Mouse (Mus musculus) liver, embryonic 16.5 days (tissue): ENCODE data around the gene Atp6v1b1. TPM values are rescaled to one million over a fixed set of nuclear protein-coding genes. Genes with fewer than 3 reads are reported as not detected.
A peak's percentile ranks its signal among the peaks of the same experiment; 100 is the strongest.

ENCODE experiments used
- ATAC-seq: fragments of 200-750 bp; cut with Nextera tagmentation; 2 replicates; pipeline ENCODE4 v1.8.0; 2017; ENCODE audit warnings: low read depth, mild to moderate bottlenecking, moderate number of reproducible peaks, moderate library complexity
- H3K27ac ChIP-seq: fragments of 300-500 bp; sonication (generic); 2 replicates; pipeline ENCODE4 v1.5.1; 2014; ENCODE audit warnings: mild to moderate bottlenecking, low read length
- H3K27me3 ChIP-seq: fragments of 300-500 bp; sonication (generic); 2 replicates; pipeline ENCODE4 v1.6.1; 2014; ENCODE audit warnings: low read depth, low read length, mixed read lengths; ENCODE audit not compliant: control insufficient read depth, insufficient read depth
- H3K36me3 ChIP-seq: fragments of 300-500 bp; sonication (generic); 2 replicates; pipeline ENCODE4 v1.6.1; 2014; ENCODE audit warnings: mild to moderate bottlenecking; ENCODE audit not compliant: control insufficient read depth, insufficient read depth
- H3K4me1 ChIP-seq: fragments of 300-500 bp; sonication (generic); 2 replicates; pipeline ENCODE4 v1.6.1; 2014; ENCODE audit warnings: low read depth, low read length, mixed read lengths; ENCODE audit not compliant: control insufficient read depth
- H3K4me2 ChIP-seq: fragments of 300-500 bp; sonication (generic); 2 replicates; pipeline ENCODE4 v1.6.1; 2014; ENCODE audit warnings: low read depth, low read length, mixed read lengths
- H3K4me3 ChIP-seq: fragments of 300-500 bp; sonication (generic); 2 replicates; pipeline ENCODE4 v1.5.1; 2014; ENCODE audit warnings: low read depth, mild to moderate bottlenecking, low read length
- H3K9ac ChIP-seq: fragments of 300-500 bp; sonication (generic); 2 replicates; pipeline ENCODE4 v1.6.1; 2014; ENCODE audit warnings: low read depth, low read length
- H3K9me3 ChIP-seq: fragments of 300-500 bp; sonication (generic); replicated peaks from 2 replicates; pipeline ENCODE4 v1.6.1; 2016; ENCODE audit warnings: low read length; ENCODE audit not compliant: control insufficient read depth
- WGBS: fragments of 180-500 bp; shearing (Covaris S2); extraction: QIAGEN DNeasy Blood & Tissue Kit; methylation state at CpG from one replicate; pipeline ENCODE4 v1.1.7; 2014; ENCODE audit not compliant: insufficient replicate concordance; 5-methylcytosine and 5-hydroxymethylcytosine counted together
- polyA plus RNA-seq: library from polyadenylated mRNA; unstranded; fragments of >200 nt; fragmentation: Nextera tagmentation; extraction: Ambion mirVana; gene quantifications from 2 replicates; pipeline ENCODE4 v1.2.1, GENCODE M21; 2015

The Atp6v1b1 gene
- polyA plus RNA-seq, result not detected in 2 replicates

DNA sequence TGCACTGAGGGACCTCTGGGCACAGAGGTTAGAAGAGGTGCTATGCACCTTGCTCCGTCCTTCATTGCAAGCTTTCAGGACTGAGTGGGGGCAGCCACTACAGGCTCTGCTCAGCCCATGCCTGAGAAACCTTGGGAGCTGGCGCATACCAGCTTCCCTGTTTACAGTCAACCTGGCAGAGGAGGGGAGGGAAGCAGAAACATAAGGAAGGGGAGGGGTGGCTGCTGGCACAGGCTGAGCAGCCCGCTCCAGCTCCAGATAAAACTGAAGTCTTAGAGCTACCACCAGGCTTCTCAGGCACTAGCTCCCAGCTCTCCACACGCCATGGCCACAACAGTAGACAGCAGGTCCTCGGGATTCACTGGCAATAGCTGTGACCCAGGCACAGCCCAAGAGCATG, at the start of gene Atp6v1b1:
Gene Atp6v1b1 (plus strand): TSS at position 230 of the 400 bp plus-strand sequence.
- Histone ChIP-seq H3K9me3 (no peaks in the 10 kb centered on the region), H3K27ac (no peak within 1 kb of the TSS), H3K9ac (no peak within 1 kb of the TSS), H3K4me3 (no peak within 1 kb of the TSS), H3K4me2 (no peak within 1 kb of the TSS), H3K27me3 (no peaks in the 10 kb centered on the region), H3K4me1 (no peaks in the 10 kb centered on the region; the same call in 1 of the 2 replicates), H3K36me3 (no peaks in the 10 kb centered on the region)
- ATAC-seq, result 0 out of 2 replicates have a peak, but pooled peaks have one; percentile 9
- WGBS, result 43% methylated on average over 5 of the region's 5 CpGs

DNA sequence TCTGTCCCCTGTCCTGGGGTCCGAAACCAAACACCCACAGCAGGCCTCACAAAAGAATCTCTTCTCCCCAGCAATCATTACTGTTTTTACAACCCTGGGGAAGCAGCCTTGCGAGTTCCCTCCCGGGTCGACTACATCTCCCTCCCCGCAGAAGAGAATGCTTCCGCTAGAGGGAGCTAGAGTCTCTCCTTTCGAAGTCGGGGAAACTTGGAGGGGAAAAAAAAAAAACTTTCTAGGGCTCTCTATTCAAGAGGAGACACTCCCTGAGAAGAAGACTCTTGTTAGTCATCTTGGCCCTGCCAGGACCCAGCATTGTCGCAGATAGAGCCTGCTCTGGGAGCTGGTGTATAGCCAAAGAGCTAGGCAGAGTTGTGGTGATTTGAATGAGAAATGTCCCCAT, 49.0 kb upstream of the Atp6v1b1 start:
- Histone ChIP-seq H3K27ac (no peak overlapping the region), H3K4me1 (no peaks in the 10 kb centered on the region), H3K9me3 (no peaks in the 10 kb centered on the region), H3K4me2 (no peak overlapping the region), H3K27me3 (peaks cover 72% of the 10 kb centered on the region), H3K36me3 (no peaks in the 10 kb centered on the region), H3K4me3 (no peak overlapping the region), H3K9ac (no peak overlapping the region)
- ATAC-seq, result no peak
- WGBS, result 0% methylated on average over 9 of the region's 9 CpGs

DNA sequence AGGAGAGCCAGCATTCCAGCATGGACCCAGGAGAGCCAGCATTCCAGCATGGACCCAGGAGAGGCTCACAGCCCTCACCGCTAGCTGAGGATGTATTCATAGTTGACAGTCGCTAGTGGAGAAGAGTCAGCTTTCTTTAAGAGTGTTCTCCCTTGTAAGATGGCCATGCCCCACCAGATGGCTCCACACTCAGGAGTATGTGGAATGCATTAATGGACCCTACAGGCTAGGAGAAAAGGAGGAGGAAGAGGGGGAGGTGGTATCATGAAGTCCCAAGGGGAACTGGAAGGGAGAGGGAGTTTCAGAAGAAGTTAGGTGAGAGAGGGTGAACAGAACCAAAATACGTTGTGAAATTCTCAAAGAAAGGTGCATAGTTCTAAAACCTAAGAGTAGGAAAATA, 47.1 kb upstream of the Atp6v1b1 start:
- no peak for ATAC-seq
- Histone ChIP-seq H3K27me3 (peaks cover 87% of the 10 kb centered on the region), H3K36me3 (no peaks in the 10 kb centered on the region), H3K9ac (no peak overlapping the region), H3K4me1 (no peaks in the 10 kb centered on the region), H3K4me3 (no peak overlapping the region), H3K4me2 (no peak overlapping the region), H3K27ac (no peak overlapping the region), H3K9me3 (no peaks in the 10 kb centered on the region)
- 6% methylated on average over 3 of the region's 3 CpGs for WGBS

DNA sequence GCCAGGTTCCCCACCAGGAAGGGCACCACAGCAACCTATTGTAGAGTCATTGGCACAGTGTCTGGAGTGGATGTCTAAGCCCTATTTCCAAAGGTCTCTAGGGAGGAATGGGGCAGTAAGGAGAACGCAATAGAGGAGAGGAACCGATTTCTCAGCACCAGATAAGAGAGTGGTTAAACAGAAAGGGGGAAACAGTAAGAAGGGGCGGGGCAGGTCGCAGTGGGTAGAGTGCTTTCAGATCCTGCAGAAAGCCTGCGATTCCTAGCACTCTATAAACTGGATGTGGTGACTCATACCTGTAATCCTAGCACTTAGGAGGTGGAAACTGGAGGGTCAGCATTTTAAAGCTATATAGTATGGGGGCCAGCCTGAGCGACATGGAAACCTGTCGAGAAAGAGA, 46.1 kb upstream of the Atp6v1b1 start:
- H3K9me3 ChIP-seq, result no peaks in the 10 kb centered on the region
- 0% methylated on average over 7 of the region's 7 CpGs for whole genome bisulfite sequencing
- H3K4me1 ChIP-seq, result no peaks in the 10 kb centered on the region
- no peak for ATAC-seq
- no peak overlapping the region for H3K4me2 ChIP-seq
- H3K27ac ChIP-seq, result no peak overlapping the region
- H3K4me3 ChIP-seq, result no peak overlapping the region
- H3K36me3 ChIP-seq, result no peaks in the 10 kb centered on the region
- peaks cover 90% of the 10 kb centered on the region for H3K27me3 ChIP-seq
- H3K9ac ChIP-seq, result no peak overlapping the region

DNA sequence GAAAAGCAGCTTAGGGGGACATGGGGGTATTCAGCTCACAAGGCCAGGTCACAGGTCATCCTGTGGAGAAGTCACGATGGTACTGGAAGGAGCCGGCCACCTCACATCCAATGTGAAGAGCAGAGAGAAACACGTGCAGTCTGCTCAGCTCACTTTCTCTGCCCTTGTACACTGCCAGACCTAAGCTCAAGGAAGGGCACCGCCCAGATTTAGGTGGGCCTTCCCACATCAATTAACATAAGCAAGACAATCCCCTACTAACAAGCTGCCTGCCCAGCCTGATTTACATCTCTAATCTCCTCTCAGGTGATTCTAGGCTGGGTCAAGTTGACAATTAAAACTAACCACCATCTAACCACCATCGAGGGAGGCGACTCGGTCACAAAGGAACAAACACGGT, 44.9 kb upstream of the Atp6v1b1 start:
- Histone ChIP-seq H3K4me1 (no peaks in the 10 kb centered on the region), H3K36me3 (no peaks in the 10 kb centered on the region), H3K9me3 (no peaks in the 10 kb centered on the region), H3K4me3 (no peak overlapping the region), H3K27me3 (peaks cover 90% of the 10 kb centered on the region), H3K9ac (no peak overlapping the region), H3K27ac (no peak overlapping the region), H3K4me2 (no peak overlapping the region)
- no peak for ATAC-seq
- WGBS, result 6% methylated on average over 8 of the region's 8 CpGs

DNA sequence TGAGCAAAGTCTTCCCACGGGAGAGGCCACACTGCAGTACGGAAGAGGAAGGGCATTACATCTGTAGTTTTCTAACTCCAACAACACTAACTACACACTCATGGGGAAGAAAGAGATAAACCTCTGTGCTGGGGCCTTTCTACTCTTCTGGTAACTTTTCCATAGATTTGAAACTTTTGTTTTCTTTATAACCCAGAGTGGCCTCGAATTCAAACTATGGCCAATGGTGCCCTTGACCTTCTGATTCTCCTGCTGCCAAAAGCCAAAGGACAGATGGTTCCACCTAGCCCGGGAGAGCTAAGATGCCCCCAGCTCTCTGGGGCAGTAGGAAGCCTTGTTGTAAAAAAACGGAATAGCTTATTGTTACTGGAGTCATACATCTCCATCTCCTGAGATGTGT, 42.8 kb upstream of the Atp6v1b1 start:
- ATAC-seq, result no peak
- Histone ChIP-seq H3K9me3 (no peaks in the 10 kb centered on the region), H3K4me3 (no peak overlapping the region), H3K4me1 (no peaks in the 10 kb centered on the region), H3K27me3 (peaks cover 90% of the 10 kb centered on the region), H3K4me2 (no peak overlapping the region), H3K36me3 (no peaks in the 10 kb centered on the region), H3K27ac (no peak overlapping the region), H3K9ac (no peak overlapping the region)
- WGBS, result 2% methylated on average over 5 of the region's 5 CpGs

DNA sequence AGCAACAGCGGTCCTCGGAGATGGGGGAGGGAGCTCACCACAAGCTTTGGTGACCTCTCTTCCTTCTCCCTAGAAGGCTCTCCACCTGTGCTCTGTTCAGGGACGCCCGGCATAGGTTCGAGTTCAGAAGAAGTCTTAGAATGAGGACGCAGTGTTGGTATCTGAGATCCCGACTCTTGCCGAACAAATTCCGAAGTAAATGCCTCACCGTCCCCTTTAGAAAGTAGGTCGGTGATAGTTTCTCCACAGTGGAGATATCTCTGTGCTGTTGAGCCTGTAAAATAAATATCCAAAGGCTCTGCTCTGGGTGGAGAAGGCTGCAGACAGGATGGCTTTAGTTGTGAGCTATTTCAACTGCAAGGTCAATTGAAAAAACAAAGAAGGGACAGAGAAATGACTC, 41.8 kb upstream of the Atp6v1b1 start:
- H3K27me3 ChIP-seq, result peaks cover 92% of the 10 kb centered on the region

DNA sequence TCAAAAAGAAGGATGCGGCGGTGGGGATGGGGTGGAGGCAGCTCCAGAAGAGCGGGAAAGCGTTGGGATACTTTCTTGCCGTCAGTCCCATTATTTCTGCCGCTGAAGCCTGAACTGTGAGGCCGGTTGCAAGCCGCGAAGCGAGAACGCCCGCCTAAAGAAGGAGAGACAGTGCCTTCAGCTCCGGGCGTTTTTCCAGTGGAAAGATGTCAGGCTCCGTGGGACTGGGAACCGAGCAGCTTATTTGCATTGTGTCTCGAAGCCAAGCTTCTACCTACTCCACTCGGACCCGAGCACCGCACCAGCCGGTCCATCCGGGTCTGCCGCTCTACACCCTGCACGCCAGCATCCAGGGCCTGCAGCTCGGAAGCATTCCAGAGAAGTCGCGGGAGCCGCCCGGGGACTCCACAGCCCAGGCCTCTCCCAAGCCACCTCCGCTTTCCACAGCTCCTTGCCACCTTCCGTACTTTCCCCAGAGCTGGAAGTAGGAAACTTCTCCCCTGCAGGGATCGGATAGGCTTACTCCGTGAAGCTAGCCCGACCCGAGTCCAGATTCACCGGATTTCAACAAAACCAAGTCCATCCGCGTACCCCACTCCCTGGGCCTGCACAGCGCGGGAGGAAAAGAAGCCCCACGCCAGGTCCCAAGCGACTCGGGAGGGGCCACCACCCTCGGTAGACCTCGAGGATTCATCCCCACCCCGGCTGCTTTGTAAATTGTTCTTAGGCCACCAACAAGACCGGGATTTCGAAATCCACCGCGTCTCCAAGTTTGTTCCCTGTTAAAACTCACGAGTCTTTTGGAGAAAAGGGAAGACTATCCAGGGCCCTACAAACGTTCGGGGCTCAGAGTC, 40.4 kb upstream of the Atp6v1b1 start:
- no peak for ATAC-seq
- no peaks in the 10 kb centered on the region for H3K36me3 ChIP-seq
- WGBS, result 1% methylated on average over 53 of the region's 53 CpGs
- H3K4me1 ChIP-seq, result no peaks in the 10 kb centered on the region
- H3K4me2 ChIP-seq, result no peak overlapping the region
- no peak overlapping the region for H3K9ac ChIP-seq
- H3K27ac ChIP-seq, result no peak overlapping the region
- H3K9me3 ChIP-seq, result no peaks in the 10 kb centered on the region
- H3K27me3 ChIP-seq, result peaks cover 92% of the 10 kb centered on the region
- H3K4me3 ChIP-seq, result no peak overlapping the region

More for the DNA sequence above, 41.8 kb upstream of the Atp6v1b1 start:
- ATAC-seq, result no peak
- Histone ChIP-seq H3K9ac (no peak overlapping the region), H3K4me2 (no peak overlapping the region), H3K4me3 (no peak overlapping the region), H3K27ac (no peak overlapping the region), H3K36me3 (no peaks in the 10 kb centered on the region), H3K4me1 (no peaks in the 10 kb centered on the region), H3K9me3 (no peaks in the 10 kb centered on the region)
- WGBS, result 2% methylated on average over 11 of the region's 11 CpGs

DNA sequence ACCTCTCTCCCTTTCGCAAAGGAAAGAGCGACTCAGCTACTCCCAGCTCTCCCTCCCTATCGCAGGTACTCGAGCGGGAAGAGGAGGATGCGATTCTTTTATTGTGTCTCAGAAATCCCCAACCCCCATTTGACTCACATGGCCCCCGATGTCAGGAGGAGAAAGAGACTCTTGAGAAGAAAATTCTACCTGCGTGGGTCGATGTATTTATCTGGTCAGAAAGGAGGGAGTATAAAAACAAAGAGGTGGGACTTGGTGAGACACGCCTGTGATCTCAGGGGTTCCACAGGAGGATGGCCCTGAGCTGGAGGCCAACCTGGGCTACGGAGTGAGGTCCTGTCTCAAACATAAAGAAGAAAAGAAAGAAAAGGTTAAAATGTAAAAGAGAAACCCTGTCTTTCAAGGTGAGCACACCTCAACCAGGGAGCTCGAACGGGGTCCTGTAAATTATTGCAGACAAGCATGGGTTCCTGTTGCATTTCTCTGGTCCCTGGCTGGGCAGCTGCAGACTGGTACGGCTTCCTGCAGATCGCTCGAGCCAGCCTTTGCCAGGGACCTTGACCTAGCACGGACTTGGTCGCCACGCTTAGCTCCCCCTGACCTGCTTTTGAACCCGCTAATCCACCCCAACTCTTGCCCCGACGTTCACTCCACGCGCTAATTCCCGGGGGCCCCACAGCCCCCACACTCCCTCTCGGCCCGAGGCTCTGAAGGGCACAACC, 39.6 kb upstream of the Atp6v1b1 start:
- H3K27ac ChIP-seq, result no peak overlapping the region
- peaks cover 92% of the 10 kb centered on the region for H3K27me3 ChIP-seq
- 2% methylated on average over 27 of the region's 27 CpGs for WGBS
- no peak overlapping the region for H3K4me3 ChIP-seq
- ATAC-seq, result no peak
- H3K36me3 ChIP-seq, result no peaks in the 10 kb centered on the region
- H3K9me3 ChIP-seq, result no peaks in the 10 kb centered on the region
- H3K4me2 ChIP-seq, result no peak overlapping the region
- H3K4me1 ChIP-seq, result no peaks in the 10 kb centered on the region
- no peak overlapping the region for H3K9ac ChIP-seq
